Mouse (Mus musculus): ENCODE results near the gene Plscr3. TPM values are rescaled to one million over a fixed set of nuclear protein-coding genes. Genes with fewer than 3 reads are reported as not detected.
A peak's percentile ranks its signal among the peaks of the same experiment; 100 is the strongest.

Plscr3 gene
- polyA plus RNA-seq, 1 experiment from 2014 or later: 107 TPM

DNA sequence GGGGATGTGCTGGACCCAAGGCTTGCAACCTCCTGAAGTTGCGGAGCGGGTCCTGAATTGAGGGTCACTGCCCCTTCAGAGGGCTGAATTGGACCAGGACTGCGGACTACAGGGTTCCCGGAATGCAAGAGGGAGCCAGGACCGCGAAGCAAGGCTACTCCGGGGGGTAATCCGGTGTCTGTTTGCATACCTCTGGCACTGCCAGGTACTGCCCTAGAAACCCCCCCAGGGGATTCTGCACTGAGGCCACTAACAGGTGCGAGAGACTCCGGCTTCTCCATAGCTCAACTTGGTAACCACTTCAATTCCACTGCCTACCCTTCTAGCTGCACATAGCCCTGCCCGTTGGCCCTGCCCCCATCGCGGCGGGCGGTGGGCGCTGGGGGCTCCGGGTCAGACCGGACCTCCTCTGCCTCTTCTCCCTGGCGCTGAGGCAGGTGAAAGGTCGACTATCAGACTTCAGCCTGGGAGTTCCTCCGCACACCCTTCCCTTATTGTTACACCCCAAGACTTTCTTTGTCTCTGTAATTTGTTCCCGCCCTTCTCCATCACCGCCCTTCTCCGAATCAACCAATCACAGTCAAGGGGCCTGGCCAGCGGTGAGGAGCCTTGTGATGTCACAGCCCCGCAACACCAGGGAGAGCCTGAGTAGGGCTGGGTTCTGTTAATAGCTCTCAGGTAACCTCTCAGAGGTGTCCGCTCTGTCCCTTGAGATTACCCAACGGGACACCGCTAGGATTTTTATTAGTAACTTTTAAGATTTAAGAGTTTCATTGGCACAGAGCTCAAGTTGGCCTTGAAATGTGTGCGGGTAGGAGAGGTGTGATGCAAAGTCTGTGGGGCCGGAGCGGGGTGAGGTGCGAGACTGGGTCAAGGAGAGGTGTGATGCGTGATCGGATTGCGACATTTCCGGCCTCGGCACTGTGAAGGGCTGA is 54.6 kb downstream of the Plscr3 start, which contains the start of the genes 2810408A11Rik and Neurl4:
Gene 2810408A11Rik, minus strand, starts transcription at position 517 of the 935 bp plus-strand sequence.
Gene Neurl4, plus strand, starts transcription at position 602 of the 935 bp plus-strand sequence.
- TF ChIP-seq CTCF (IDR thresholded peaks at IDR 0.05) (no peak), EP300 (IDR thresholded peaks at IDR 0.05) (peak; percentile 42; the same call in 1 of the 2 replicates)
- no peaks in the 10 kb centered on the region for H3K4me1 ChIP-seq (ENCODE audit: insufficient read depth, low read depth, low read length)
- H3K4me2 ChIP-seq (replicated peaks; ENCODE audit: low read depth, low read length): peak within 1 kb of the TSS; percentile 73
- H3K9me3 ChIP-seq (ENCODE audit: low read length): no peaks in the 10 kb centered on the region
- H3K27ac ChIP-seq (ENCODE audit: low read length): peak within 1 kb of the TSS; percentile 93
- peak within 1 kb of the TSS; percentile 65 for H3K9ac ChIP-seq (replicated peaks; ENCODE audit: low read depth)
- peak; percentile 99 for DNase-seq (ENCODE audit: low spot score)
- peak within 1 kb of the TSS; percentile 82 for H3K4me3 ChIP-seq (ENCODE audit: low read depth, low read length)
- H3K27me3 ChIP-seq (replicated peaks; ENCODE audit: insufficient read depth, low read length): no peaks in the 10 kb centered on the region
- under 1% methylated on average over 37 of the region's 38 CpGs for WGBS
- ATAC-seq: peak; percentile 93
- peaks cover 8% of the 10 kb centered on the region; the same call in 1 of the 2 replicates for H3K36me3 ChIP-seq (ENCODE audit: insufficient read depth, low read length)

DNA sequence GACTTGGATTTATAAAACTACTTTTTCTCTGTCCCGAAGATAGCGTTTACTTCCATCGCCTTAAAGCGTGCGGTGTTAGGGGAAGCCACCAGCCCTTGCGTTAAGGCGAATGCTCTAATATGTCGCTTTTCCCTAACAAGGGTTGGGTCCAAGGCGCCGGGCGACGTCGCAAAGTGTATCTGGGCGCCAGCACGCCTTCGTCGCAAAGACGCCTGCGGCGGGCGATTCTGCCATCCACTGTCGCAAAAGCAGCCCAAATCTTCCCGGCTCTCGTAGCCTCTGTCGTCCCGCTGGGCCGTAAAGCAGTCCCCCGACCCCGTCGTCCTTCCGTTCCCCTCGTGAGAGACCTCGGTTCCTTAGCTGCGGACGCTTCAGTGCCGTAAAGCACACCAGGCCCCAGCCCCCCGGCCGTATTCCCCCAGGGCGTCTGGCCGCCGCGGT is 55.2 kb downstream of the Plscr3 start:
- ATAC-seq: peak; percentile 86
- no peak for TF ChIP-seq CTCF (IDR thresholded peaks at IDR 0.05)
- TF ChIP-seq EP300 (IDR thresholded peaks at IDR 0.05): peak; percentile 4; the same call in 1 of the 2 replicates
- under 1% methylated on average over 39 of the region's 42 CpGs for WGBS

More for the DNA sequence above, 55.2 kb downstream of the Plscr3 start:
- H3K9ac ChIP-seq (replicated peaks; ENCODE audit: low read depth): peak overlapping the region; percentile 65
- peak overlapping the region; percentile 82 for H3K4me3 ChIP-seq (ENCODE audit: low read depth, low read length)
- peaks cover 15% of the 10 kb centered on the region for H3K36me3 ChIP-seq (ENCODE audit: insufficient read depth, low read length)
- no peaks in the 10 kb centered on the region for H3K4me1 ChIP-seq (ENCODE audit: insufficient read depth, low read depth, low read length)
- peak overlapping the region; percentile 93 for H3K27ac ChIP-seq (ENCODE audit: low read length)
- DNase-seq (ENCODE audit: low spot score): peak; percentile 99
- no peaks in the 10 kb centered on the region for H3K9me3 ChIP-seq (ENCODE audit: low read length)
- peak overlapping the region; percentile 73 for H3K4me2 ChIP-seq (replicated peaks; ENCODE audit: low read depth, low read length)
- no peaks in the 10 kb centered on the region for H3K27me3 ChIP-seq (replicated peaks; ENCODE audit: insufficient read depth, low read length)

Small RNAs within 50 kb of the gene (microRNA-seq; reads per million reads assigned to microRNA genes)
- not detected for gene Mir6924

Other genes starting within 250 kb of the Plscr3 start
- 7.5 and 8.1 TPM in 2 replicates for gene Atp1b2, start 240.4 kb upstream of the Plscr3 start, polyA plus RNA-seq (2015; fragmentation: Nextera tagmentation; extraction: Ambion mirVana)
- gene Shbg, start 228.5 kb upstream of the Plscr3 start, polyA plus RNA-seq (2015; fragmentation: Nextera tagmentation; extraction: Ambion mirVana): not detected in 2 replicates
- 14.4 and 16.3 TPM in 2 replicates for gene Sat2, start 224.4 kb upstream of the Plscr3 start, polyA plus RNA-seq (2015; fragmentation: Nextera tagmentation; extraction: Ambion mirVana)
- 16.3 and 17.9 TPM in 2 replicates for gene Fxr2, start 213.4 kb upstream of the Plscr3 start, polyA plus RNA-seq (2015; fragmentation: Nextera tagmentation; extraction: Ambion mirVana)
- 0.14 and 0.17 TPM in 2 replicates for gene Sox15, start 191.1 kb upstream of the Plscr3 start, polyA plus RNA-seq (2015; fragmentation: Nextera tagmentation; extraction: Ambion mirVana)
- gene Mpdu1, start 183.7 kb upstream of the Plscr3 start, polyA plus RNA-seq (2015; fragmentation: Nextera tagmentation; extraction: Ambion mirVana): 57.3 and 61.3 TPM in 2 replicates
- 41.9 and 43.6 TPM in 2 replicates for gene Cd68, start 180.2 kb upstream of the Plscr3 start, polyA plus RNA-seq (2015; fragmentation: Nextera tagmentation; extraction: Ambion mirVana)
- gene Eif4a1, start 174.0 kb upstream of the Plscr3 start, polyA plus RNA-seq (2015; fragmentation: Nextera tagmentation; extraction: Ambion mirVana): 283 and 286 TPM in 2 replicates
- 36.0 and 37.8 TPM in 2 replicates for gene Senp3, start 164.3 kb upstream of the Plscr3 start, polyA plus RNA-seq (2015; fragmentation: Nextera tagmentation; extraction: Ambion mirVana)
- 4.4 and 6.7 TPM in 2 replicates for gene Tnfsf13, start 160.6 kb upstream of the Plscr3 start, polyA plus RNA-seq (2015; fragmentation: Nextera tagmentation; extraction: Ambion mirVana)
- gene Tnfsf12, start 150.5 kb upstream of the Plscr3 start, polyA plus RNA-seq (2015; fragmentation: Nextera tagmentation; extraction: Ambion mirVana): 12.0 and 13.6 TPM in 2 replicates
- 11.9 and 13.1 TPM in 2 replicates for gene Tnfsfm13, start 150.3 kb upstream of the Plscr3 start, polyA plus RNA-seq (2015; fragmentation: Nextera tagmentation; extraction: Ambion mirVana)
- 14.0 and 15.3 TPM in 2 replicates for gene Polr2a, start 87.7 kb upstream of the Plscr3 start, polyA plus RNA-seq (2015; fragmentation: Nextera tagmentation; extraction: Ambion mirVana)
- 1.0 TPM in 2 replicates for gene Slc35g3, start 84.4 kb upstream of the Plscr3 start, polyA plus RNA-seq (2015; fragmentation: Nextera tagmentation; extraction: Ambion mirVana)
- gene Zbtb4, start 80.5 kb upstream of the Plscr3 start, polyA plus RNA-seq (2015; fragmentation: Nextera tagmentation; extraction: Ambion mirVana): 6.6 and 7.6 TPM in 2 replicates
- gene Chrnb1, start 50.4 kb upstream of the Plscr3 start, polyA plus RNA-seq (2015; fragmentation: Nextera tagmentation; extraction: Ambion mirVana): 15.6 and 16.2 TPM in 2 replicates
- 0.57 and 0.95 TPM in 2 replicates for gene Fgf11, start 44.5 kb upstream of the Plscr3 start, polyA plus RNA-seq (2015; fragmentation: Nextera tagmentation; extraction: Ambion mirVana)
- 14.3 and 14.9 TPM in 2 replicates for gene Tmem102, start 40.8 kb upstream of the Plscr3 start, polyA plus RNA-seq (2015; fragmentation: Nextera tagmentation; extraction: Ambion mirVana)
- not detected in 2 replicates for gene Gm39566, start 31.1 kb upstream of the Plscr3 start, polyA plus RNA-seq (2015; fragmentation: Nextera tagmentation; extraction: Ambion mirVana)
- not detected in 2 replicates for gene Spem2, start 27.9 kb upstream of the Plscr3 start, polyA plus RNA-seq (2015; fragmentation: Nextera tagmentation; extraction: Ambion mirVana)
- gene Spem1, start 24.2 kb upstream of the Plscr3 start, polyA plus RNA-seq (2015; fragmentation: Nextera tagmentation; extraction: Ambion mirVana): not detected in 2 replicates
- gene Nlgn2, start 8.6 kb upstream of the Plscr3 start, polyA plus RNA-seq (2015; fragmentation: Nextera tagmentation; extraction: Ambion mirVana): 2.9 and 3.9 TPM in 2 replicates
- gene Tmem256, start 7.9 kb upstream of the Plscr3 start, polyA plus RNA-seq (2015; fragmentation: Nextera tagmentation; extraction: Ambion mirVana): 365 and 395 TPM in 2 replicates
- gene Tnk1, start 12.4 kb downstream of the Plscr3 start, polyA plus RNA-seq (2015; fragmentation: Nextera tagmentation; extraction: Ambion mirVana): 6.1 and 7.6 TPM in 2 replicates
- not detected in 2 replicates for gene Tmem95, start 31.6 kb downstream of the Plscr3 start, polyA plus RNA-seq (2015; fragmentation: Nextera tagmentation; extraction: Ambion mirVana)
- gene Kctd11, start 35.0 kb downstream of the Plscr3 start, polyA plus RNA-seq (2015; fragmentation: Nextera tagmentation; extraction: Ambion mirVana): 10.1 and 11.4 TPM in 2 replicates
- 1.5 and 1.7 TPM in 2 replicates for gene Acap1, start 49.2 kb downstream of the Plscr3 start, polyA plus RNA-seq (2015; fragmentation: Nextera tagmentation; extraction: Ambion mirVana)
- gene 2810408A11Rik, start 54.6 kb downstream of the Plscr3 start, polyA plus RNA-seq (2015; fragmentation: Nextera tagmentation; extraction: Ambion mirVana): 6.4 and 7.0 TPM in 2 replicates
- gene Neurl4, start 54.7 kb downstream of the Plscr3 start, polyA plus RNA-seq (2015; fragmentation: Nextera tagmentation; extraction: Ambion mirVana): 3.8 and 3.9 TPM in 2 replicates
- gene Gps2, start 67.5 kb downstream of the Plscr3 start, polyA plus RNA-seq (2015; fragmentation: Nextera tagmentation; extraction: Ambion mirVana): 53.0 and 59.1 TPM in 2 replicates
- gene Eif5a, start 75.6 kb downstream of the Plscr3 start, polyA plus RNA-seq (2015; fragmentation: Nextera tagmentation; extraction: Ambion mirVana): 758 and 815 TPM in 2 replicates
- 1.00 and 1.1 TPM in 2 replicates for gene Ybx2, start 89.4 kb downstream of the Plscr3 start, polyA plus RNA-seq (2015; fragmentation: Nextera tagmentation; extraction: Ambion mirVana)
- gene Slc2a4, start 101.8 kb downstream of the Plscr3 start, polyA plus RNA-seq (2015; fragmentation: Nextera tagmentation; extraction: Ambion mirVana): 3.7 and 4.3 TPM in 2 replicates
- gene Cldn7, start 118.4 kb downstream of the Plscr3 start, polyA plus RNA-seq (2015; fragmentation: Nextera tagmentation; extraction: Ambion mirVana): 212 and 230 TPM in 2 replicates
- gene Ctdnep1, start 134.8 kb downstream of the Plscr3 start, polyA plus RNA-seq (2015; fragmentation: Nextera tagmentation; extraction: Ambion mirVana): 23.7 and 24.7 TPM in 2 replicates
- gene Elp5, start 136.1 kb downstream of the Plscr3 start, polyA plus RNA-seq (2015; fragmentation: Nextera tagmentation; extraction: Ambion mirVana): 65.9 and 72.1 TPM in 2 replicates
- gene Gabarap, start 144.8 kb downstream of the Plscr3 start, polyA plus RNA-seq (2015; fragmentation: Nextera tagmentation; extraction: Ambion mirVana): 624 and 645 TPM in 2 replicates
- 57.5 and 61.3 TPM in 2 replicates for gene Phf23, start 149.4 kb downstream of the Plscr3 start, polyA plus RNA-seq (2015; fragmentation: Nextera tagmentation; extraction: Ambion mirVana)
- gene Dvl2, start 154.2 kb downstream of the Plscr3 start, polyA plus RNA-seq (2015; fragmentation: Nextera tagmentation; extraction: Ambion mirVana): 14.6 and 15.1 TPM in 2 replicates
- gene Acadvl, start 169.0 kb downstream of the Plscr3 start, polyA plus RNA-seq (2015; fragmentation: Nextera tagmentation; extraction: Ambion mirVana): 92.0 and 95.2 TPM in 2 replicates
- gene Dlg4, start 170.6 kb downstream of the Plscr3 start, polyA plus RNA-seq (2015; fragmentation: Nextera tagmentation; extraction: Ambion mirVana): 2.0 and 2.1 TPM in 2 replicates
- gene Asgr1, start 207.7 kb downstream of the Plscr3 start, polyA plus RNA-seq (2015; fragmentation: Nextera tagmentation; extraction: Ambion mirVana): 0.81 TPM in 2 replicates
- not detected in 2 replicates for gene Asgr2, start 246.3 kb downstream of the Plscr3 start, polyA plus RNA-seq (2015; fragmentation: Nextera tagmentation; extraction: Ambion mirVana)